Mouse (Mus musculus): ENCODE data around the gene Oscp1.

GRCm38 (mm10) chr4:126108061-126108740 is 49.8 kb downstream of the Oscp1 start:
- TF ChIP-seq CTCF (IDR thresholded peaks at IDR 0.05) (no peak), EP300 (IDR thresholded peaks at IDR 0.05) (no peak)
